Mouse (Mus musculus): ENCODE results near the gene Xrcc1. TPM values are rescaled to one million over a fixed set of nuclear protein-coding genes. Genes with fewer than 3 reads are reported as not detected.

The Xrcc1 gene
- polyA plus RNA-seq, 1 experiment from 2014 or later = 112 TPM

- Histone ChIP-seq H3K27ac (ENCODE audit: low read length) (no peak overlapping the region), H3K4me3 (ENCODE audit: low read length) (no peak overlapping the region), H3K4me1 (replicated peaks; ENCODE audit: control insufficient read depth, insufficient read depth, low read length) (peaks cover 19% of the 10 kb centered on the region), H3K9ac (ENCODE audit: low read length) (no peak overlapping the region), H3K36me3 (ENCODE audit: control insufficient read depth, insufficient read depth, low read length) (no peaks in the 10 kb centered on the region), H3K9me3 (ENCODE audit: control insufficient read depth, low read length) (no peaks in the 10 kb centered on the region), H3K4me2 (ENCODE audit: low read depth, low read length) (no peak overlapping the region), H3K27me3 (ENCODE audit: control insufficient read depth, insufficient read depth, low read depth, low read length) (peaks cover 22% of the 10 kb centered on the region)
- WGBS = 55% methylated on average over 13 of the region's 13 CpGs
- ATAC-seq (ENCODE audit: low read depth) = 0 out of 2 replicates have a peak, but pooled peaks have one; percentile 8
Observed at GRCm38 (mm10) chr7:24588336-24588735, 42.2 kb downstream of the Xrcc1 start.

GRCm38 (mm10) chr7:24591735-24592134 is 45.6 kb downstream of the Xrcc1 start:
- Histone ChIP-seq H3K9ac (ENCODE audit: low read length) (no peak overlapping the region), H3K9me3 (ENCODE audit: control insufficient read depth, low read length) (no peaks in the 10 kb centered on the region), H3K4me1 (replicated peaks; ENCODE audit: control insufficient read depth, insufficient read depth, low read length) (peaks cover 29% of the 10 kb centered on the region), H3K4me2 (ENCODE audit: low read depth, low read length) (no peak overlapping the region), H3K27me3 (ENCODE audit: control insufficient read depth, insufficient read depth, low read depth, low read length) (peaks cover 5% of the 10 kb centered on the region), H3K4me3 (ENCODE audit: low read length) (no peak overlapping the region), H3K36me3 (ENCODE audit: control insufficient read depth, insufficient read depth, low read length) (no peaks in the 10 kb centered on the region), H3K27ac (ENCODE audit: low read length) (no peak overlapping the region)
- ATAC-seq (ENCODE audit: low read depth) = no peak
- WGBS = 59% methylated on average over 5 of the region's 5 CpGs

GRCm38 (mm10) chr7:24592163-24592562 is 46.1 kb downstream of the Xrcc1 start:
- Histone ChIP-seq H3K4me3 (ENCODE audit: low read length) (no peak overlapping the region), H3K36me3 (ENCODE audit: control insufficient read depth, insufficient read depth, low read length) (no peaks in the 10 kb centered on the region), H3K9ac (ENCODE audit: low read length) (no peak overlapping the region), H3K4me2 (ENCODE audit: low read depth, low read length) (no peak overlapping the region), H3K4me1 (replicated peaks; ENCODE audit: control insufficient read depth, insufficient read depth, low read length) (peaks cover 26% of the 10 kb centered on the region), H3K9me3 (ENCODE audit: control insufficient read depth, low read length) (no peaks in the 10 kb centered on the region), H3K27me3 (ENCODE audit: control insufficient read depth, insufficient read depth, low read depth, low read length) (peaks cover 1% of the 10 kb centered on the region), H3K27ac (ENCODE audit: low read length) (no peak overlapping the region)
- no peak for ATAC-seq (ENCODE audit: low read depth)
- WGBS = 56% methylated on average over 4 of the region's 4 CpGs

DNA sequence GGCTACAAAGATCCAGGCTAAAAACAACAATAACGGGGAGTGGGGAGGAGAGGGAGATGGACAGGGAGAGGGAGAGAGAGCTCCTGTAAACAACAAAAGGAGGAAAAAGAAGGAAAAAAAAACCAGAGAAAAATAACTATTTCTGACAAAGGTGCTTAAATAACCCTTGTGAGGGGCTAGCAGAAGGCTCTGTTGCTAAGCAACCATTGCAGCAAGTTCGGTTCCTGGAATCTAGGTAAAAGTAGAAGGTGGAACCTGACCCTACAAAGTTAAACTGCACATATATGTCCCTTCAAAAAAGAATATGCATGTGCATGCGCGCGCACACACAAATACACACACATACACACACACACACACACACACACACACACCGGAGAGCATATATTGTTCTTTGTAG is 46.7 kb downstream of the Xrcc1 start:
- H3K27ac ChIP-seq (ENCODE audit: low read length) = no peak overlapping the region
- H3K4me3 ChIP-seq (ENCODE audit: low read length) = no peak overlapping the region
- 76% methylated on average over 6 of the region's 6 CpGs for WGBS
- H3K9me3 ChIP-seq (ENCODE audit: control insufficient read depth, low read length) = no peaks in the 10 kb centered on the region
- no peak overlapping the region for H3K4me2 ChIP-seq (ENCODE audit: low read depth, low read length)
- H3K9ac ChIP-seq (ENCODE audit: low read length) = no peak overlapping the region
- peaks cover 20% of the 10 kb centered on the region; the same call in 1 of the 2 replicates for H3K4me1 ChIP-seq (replicated peaks; ENCODE audit: control insufficient read depth, insufficient read depth, low read length)
- no peaks in the 10 kb centered on the region for H3K27me3 ChIP-seq (ENCODE audit: control insufficient read depth, insufficient read depth, low read depth, low read length)
- ATAC-seq (ENCODE audit: low read depth) = no peak
- H3K36me3 ChIP-seq (ENCODE audit: control insufficient read depth, insufficient read depth, low read length) = no peaks in the 10 kb centered on the region

- Histone ChIP-seq H3K4me1 (replicated peaks; ENCODE audit: control insufficient read depth, insufficient read depth, low read length) (peaks cover 16% of the 10 kb centered on the region; the same call in 1 of the 2 replicates), H3K9ac (ENCODE audit: low read length) (peak overlapping the region; percentile 83), H3K4me3 (ENCODE audit: low read length) (peak overlapping the region; percentile 75), H3K27ac (ENCODE audit: low read length) (no peak overlapping the region), H3K4me2 (ENCODE audit: low read depth, low read length) (peak overlapping the region; percentile 92), H3K27me3 (ENCODE audit: control insufficient read depth, insufficient read depth, low read depth, low read length) (no peaks in the 10 kb centered on the region), H3K9me3 (ENCODE audit: control insufficient read depth, low read length) (no peaks in the 10 kb centered on the region), H3K36me3 (ENCODE audit: control insufficient read depth, insufficient read depth, low read length) (no peaks in the 10 kb centered on the region)
- peak; percentile 94 for ATAC-seq (ENCODE audit: low read depth)
- 1% methylated on average over 39 of the region's 39 CpGs for WGBS
Observed at GRCm38 (mm10) chr7:24593621-24594308, 47.7 kb downstream of the Xrcc1 start.

DNA sequence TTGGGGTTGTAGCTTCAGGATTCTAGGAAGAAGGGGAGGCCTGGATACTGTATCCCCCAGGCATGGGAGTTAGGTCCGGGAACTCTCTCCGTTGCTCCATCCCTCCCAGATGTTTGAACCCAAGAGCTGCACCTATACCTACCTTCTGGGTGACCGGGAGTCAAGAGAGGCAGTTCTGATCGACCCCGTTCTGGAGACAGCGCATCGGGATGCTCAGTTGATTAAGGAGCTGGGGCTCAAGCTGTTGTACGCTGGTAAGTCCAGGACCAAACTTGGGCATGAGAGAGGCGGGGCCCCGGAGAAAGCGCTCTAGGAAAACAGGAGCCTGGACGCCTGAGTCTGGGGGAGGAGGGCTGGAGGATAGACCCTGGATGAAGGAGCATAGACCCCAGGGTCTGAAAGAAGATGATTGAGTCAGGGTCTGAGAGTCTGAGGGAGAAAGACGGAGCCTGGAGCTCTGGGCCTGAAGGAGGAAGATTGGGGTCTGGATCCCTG is 48.3 kb downstream of the Xrcc1 start:
- Histone ChIP-seq H3K4me2 (ENCODE audit: low read depth, low read length) (peak overlapping the region; percentile 92), H3K4me1 (replicated peaks; ENCODE audit: control insufficient read depth, insufficient read depth, low read length) (peaks cover 16% of the 10 kb centered on the region; the same call in 1 of the 2 replicates), H3K27ac (ENCODE audit: low read length) (no peak overlapping the region), H3K27me3 (ENCODE audit: control insufficient read depth, insufficient read depth, low read depth, low read length) (no peaks in the 10 kb centered on the region), H3K4me3 (ENCODE audit: low read length) (peak overlapping the region; percentile 75), H3K9ac (ENCODE audit: low read length) (peak overlapping the region; percentile 83), H3K9me3 (ENCODE audit: control insufficient read depth, low read length) (no peaks in the 10 kb centered on the region), H3K36me3 (ENCODE audit: control insufficient read depth, insufficient read depth, low read length) (no peaks in the 10 kb centered on the region)
- WGBS = 6% methylated on average over 13 of the region's 13 CpGs
- ATAC-seq (ENCODE audit: low read depth) = peak; percentile 29; the same call in 1 of the 2 replicates

DNA sequence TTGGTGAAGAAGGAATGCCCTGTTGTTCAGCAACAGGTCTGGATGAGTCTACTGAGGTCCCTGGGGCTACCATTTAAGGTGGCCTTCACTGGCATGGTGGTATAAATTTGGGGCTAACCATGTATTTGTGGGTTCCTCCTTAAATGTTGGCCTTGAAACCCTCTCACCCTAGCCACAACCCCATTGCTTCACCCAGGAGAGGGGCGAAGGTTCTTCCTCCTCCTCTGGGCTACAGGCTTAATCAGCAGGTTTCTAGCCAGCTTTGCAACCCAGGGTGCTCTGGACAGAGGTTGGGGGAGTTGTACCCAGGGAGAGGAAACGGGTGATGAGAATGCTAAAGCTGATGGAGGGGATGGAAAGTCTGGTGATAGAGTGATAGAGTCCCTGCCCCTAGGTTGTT is 49.4 kb downstream of the Xrcc1 start:
- Histone ChIP-seq H3K27ac (ENCODE audit: low read length) (no peak overlapping the region), H3K4me2 (ENCODE audit: low read depth, low read length) (no peak overlapping the region), H3K9ac (ENCODE audit: low read length) (no peak overlapping the region), H3K4me3 (ENCODE audit: low read length) (no peak overlapping the region), H3K4me1 (replicated peaks; ENCODE audit: control insufficient read depth, insufficient read depth, low read length) (peaks cover 16% of the 10 kb centered on the region; the same call in 1 of the 2 replicates), H3K27me3 (ENCODE audit: control insufficient read depth, insufficient read depth, low read depth, low read length) (no peaks in the 10 kb centered on the region), H3K36me3 (ENCODE audit: control insufficient read depth, insufficient read depth, low read length) (no peaks in the 10 kb centered on the region), H3K9me3 (ENCODE audit: control insufficient read depth, low read length) (no peaks in the 10 kb centered on the region)
- 67% methylated on average over 2 of the region's 2 CpGs for WGBS
- no peak for ATAC-seq (ENCODE audit: low read depth)

GRCm38 (mm10) chr7:24598121-24598520 is 52.0 kb downstream of the Xrcc1 start:
- ATAC-seq (ENCODE audit: low read depth) = no peak
- no peaks in the 10 kb centered on the region for H3K36me3 ChIP-seq (ENCODE audit: control insufficient read depth, insufficient read depth, low read length)

GRCm38 (mm10) chr7:24599211-24600067 is 53.4 kb downstream of the Xrcc1 start:
- Histone ChIP-seq H3K4me2 (ENCODE audit: low read depth, low read length) (no peak overlapping the region), H3K9me3 (ENCODE audit: control insufficient read depth, low read length) (no peaks in the 10 kb centered on the region), H3K27ac (ENCODE audit: low read length) (no peak overlapping the region), H3K36me3 (ENCODE audit: control insufficient read depth, insufficient read depth, low read length) (no peaks in the 10 kb centered on the region), H3K4me3 (ENCODE audit: low read length) (no peak overlapping the region), H3K4me1 (replicated peaks; ENCODE audit: control insufficient read depth, insufficient read depth, low read length) (peaks cover 8% of the 10 kb centered on the region; the same call in 1 of the 2 replicates), H3K9ac (ENCODE audit: low read length) (no peak overlapping the region), H3K27me3 (ENCODE audit: control insufficient read depth, insufficient read depth, low read depth, low read length) (no peaks in the 10 kb centered on the region)
- 52% methylated on average over 15 of the region's 15 CpGs for WGBS
- no peak for ATAC-seq (ENCODE audit: low read depth)

More at GRCm38 (mm10) chr7:24598121-24598520, 52.0 kb downstream of the Xrcc1 start:
- Histone ChIP-seq H3K27ac (ENCODE audit: low read length) (no peak overlapping the region), H3K4me2 (ENCODE audit: low read depth, low read length) (no peak overlapping the region), H3K4me3 (ENCODE audit: low read length) (no peak overlapping the region), H3K9me3 (ENCODE audit: control insufficient read depth, low read length) (no peaks in the 10 kb centered on the region), H3K4me1 (replicated peaks; ENCODE audit: control insufficient read depth, insufficient read depth, low read length) (peaks cover 14% of the 10 kb centered on the region; the same call in 1 of the 2 replicates), H3K27me3 (ENCODE audit: control insufficient read depth, insufficient read depth, low read depth, low read length) (no peaks in the 10 kb centered on the region), H3K9ac (ENCODE audit: low read length) (no peak overlapping the region)
- WGBS = 60% methylated on average over 4 of the region's 4 CpGs
